Comparison of ENCODE assay signal across 8 mouse cellular contexts in the genomic region with DNA sequence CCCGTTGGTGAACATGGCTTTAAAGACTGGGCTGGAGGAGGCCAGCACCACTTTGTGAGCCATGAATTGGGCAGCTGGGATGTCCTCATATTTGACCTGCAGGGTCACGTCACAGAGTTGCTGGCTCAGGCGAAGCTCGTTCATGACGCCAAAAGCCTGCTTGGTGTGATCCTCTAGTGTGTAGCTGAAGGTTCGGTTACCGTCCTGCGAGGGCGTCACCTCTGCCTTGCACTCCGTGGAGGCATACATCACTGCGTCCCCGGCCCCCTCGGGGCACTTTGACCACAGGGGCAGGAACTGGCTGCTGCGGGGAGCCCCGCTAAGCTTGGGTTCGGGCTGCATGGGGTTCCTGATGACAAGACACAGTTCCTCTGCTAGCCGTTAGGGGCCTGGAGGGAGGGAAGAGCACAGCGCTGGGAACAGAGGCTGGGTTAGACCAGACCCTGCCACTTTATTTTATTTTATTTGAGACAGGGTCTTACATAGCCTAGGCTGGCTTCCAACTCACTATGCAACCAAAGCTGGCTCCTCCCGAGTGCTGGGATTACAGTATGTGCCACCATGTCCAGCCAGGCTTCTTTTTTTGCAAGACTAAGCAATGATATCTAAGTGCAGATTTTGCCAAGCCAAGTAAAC. TPM values are rescaled to one million over a fixed set of nuclear protein-coding genes. Genes with fewer than 3 reads are reported as not detected.
DNase-seq lines count a peak whose midpoint lies in the region; ATAC-seq and TF ChIP-seq lines count a peak whose summit lies in the region.

No protein-coding gene starts in this region.

- TF ChIP-seq POLR2A in kidney, adult 2 months (IDR thresholded peaks at IDR 0.05; ENCODE audit: low read depth, low read length) = no peak

- no peak for TF ChIP-seq EP300 in liver, embryonic 14.5 days (IDR thresholded peaks at IDR 0.05; ENCODE audit: low read depth)

- peak overlapping the region; percentile 70 for H3K4me2 ChIP-seq in embryonic facial prominence, embryonic 11.5 days (ENCODE audit: low read depth, low read length)
- peak overlapping the region; percentile 96 for H3K4me2 ChIP-seq in liver, embryonic 14.5 days (ENCODE audit: low read depth)
- H3K4me2 ChIP-seq in neural tube, embryonic 15.5 days = peak overlapping the region; percentile 64

- no peaks in the 10 kb centered on the region; the same call in 1 of the 2 replicates for H3K36me3 ChIP-seq in kidney, adult 2 months (ENCODE audit: control insufficient read depth, insufficient read depth, low read length)
- peaks cover 2% of the 10 kb centered on the region; the same call in 1 of the 2 replicates for H3K36me3 ChIP-seq in embryonic facial prominence, embryonic 11.5 days (replicated peaks; ENCODE audit: control insufficient read depth, insufficient read depth, low read depth, low read length)
- H3K36me3 ChIP-seq in hindbrain, embryonic 10.5 days = peaks cover 42% of the 10 kb centered on the region
- H3K36me3 ChIP-seq in liver, embryonic 14.5 days (replicated peaks; ENCODE audit: control insufficient read depth, insufficient read depth, low read depth) = peaks cover 20% of the 10 kb centered on the region
- H3K36me3 ChIP-seq in neural tube, embryonic 15.5 days = peaks cover 19% of the 10 kb centered on the region

- peak; percentile 28 for DNase-seq in kidney, adult 2 months
- no peak for DNase-seq in kidney, adult 9 months
- DNase-seq in T-cell, adult 2 months (ENCODE audit: low spot score) = peak; percentile 41
- peak; percentile 59 for DNase-seq in embryonic facial prominence, embryonic 11.5 days (ENCODE audit: low spot score)
- peak; percentile 57 for DNase-seq in hindbrain, embryonic 10.5 days (ENCODE audit: low spot score)
- DNase-seq in liver, embryonic 14.5 days (ENCODE audit: low read depth in 3 of 3, low spot score in 3 of 3) = no peak
- DNase-seq in left cerebral cortex, adult 8-10 months (ENCODE audit: low spot score in 2 of 2) = no peak

- peak overlapping the region; percentile 98 for H3K9ac ChIP-seq in embryonic facial prominence, embryonic 11.5 days (replicated peaks; ENCODE audit: low read length)
- H3K9ac ChIP-seq in liver, embryonic 14.5 days (replicated peaks) = peak overlapping the region; percentile 93
- peak overlapping the region; percentile 92 for H3K9ac ChIP-seq in neural tube, embryonic 15.5 days (replicated peaks)

- TF ChIP-seq CTCF in kidney, adult 2 months (conservative IDR thresholded peaks at IDR 0.05; ENCODE audit: insufficient read depth, insufficient read length, low read depth, low read length) = peak; percentile 26; the same call in 1 of the 2 replicates
- peak; percentile 66 for TF ChIP-seq CTCF in liver, embryonic 14.5 days (IDR thresholded peaks at IDR 0.05; ENCODE audit: low read depth)

- 9% methylated on average over 19 of the region's 19 CpGs for WGBS in kidney, adult 2 months
- 15% methylated on average over 19 of the region's 19 CpGs for WGBS in embryonic facial prominence, embryonic 11.5 days
- WGBS in hindbrain, embryonic 10.5 days = 19% methylated on average over 19 of the region's 19 CpGs
- 15% methylated on average over 19 of the region's 19 CpGs for WGBS in liver, embryonic 14.5 days (ENCODE audit: insufficient replicate concordance)
- 23% methylated on average over 19 of the region's 19 CpGs for WGBS in neural tube, embryonic 15.5 days

- H3K27me3 ChIP-seq in kidney, adult 2 months (replicated peaks; ENCODE audit: control insufficient read depth, insufficient read depth, low read length) = no peaks in the 10 kb centered on the region
- H3K27me3 ChIP-seq in embryonic facial prominence, embryonic 11.5 days (ENCODE audit: control insufficient read depth, insufficient read depth, low read length) = 0 out of 2 replicates have a peak, but pooled peaks cover 3% of the 10 kb centered on the region
- H3K27me3 ChIP-seq in hindbrain, embryonic 10.5 days (ENCODE audit: insufficient read depth, poor library complexity, severe bottlenecking) = peaks cover 35% of the 10 kb centered on the region
- H3K27me3 ChIP-seq in liver, embryonic 14.5 days (ENCODE audit: control insufficient read depth, insufficient read depth, low read length) = peaks cover 8% of the 10 kb centered on the region
- H3K27me3 ChIP-seq in neural tube, embryonic 15.5 days (replicated peaks) = peaks cover 4% of the 10 kb centered on the region; the same call in 1 of the 2 replicates

- H3K27ac ChIP-seq in kidney, adult 2 months (ENCODE audit: insufficient read depth, low read depth, low read length) = peak overlapping the region; percentile 93
- H3K27ac ChIP-seq in embryonic facial prominence, embryonic 11.5 days (replicated peaks; ENCODE audit: low read depth, low read length) = peak overlapping the region; percentile 81; the same call in 1 of the 2 replicates
- H3K27ac ChIP-seq in hindbrain, embryonic 10.5 days = peak overlapping the region; percentile 98
- peak overlapping the region; percentile 80 for H3K27ac ChIP-seq in liver, embryonic 14.5 days
- peak overlapping the region; percentile 93 for H3K27ac ChIP-seq in neural tube, embryonic 15.5 days (replicated peaks)

- H3K9me3 ChIP-seq in embryonic facial prominence, embryonic 11.5 days (replicated peaks; ENCODE audit: control insufficient read depth, low read length) = no peaks in the 10 kb centered on the region
- H3K9me3 ChIP-seq in hindbrain, embryonic 10.5 days = 0 out of 2 replicates have a peak, but pooled peaks cover under 1% of the 10 kb centered on the region
- H3K9me3 ChIP-seq in liver, embryonic 14.5 days (ENCODE audit: control insufficient read depth, low read length) = no peaks in the 10 kb centered on the region
- H3K9me3 ChIP-seq in neural tube, embryonic 15.5 days (replicated peaks) = no peaks in the 10 kb centered on the region

- H3K4me1 ChIP-seq in kidney, adult 2 months (ENCODE audit: control insufficient read depth, insufficient read depth, low read length) = peaks cover 18% of the 10 kb centered on the region
- peaks cover 7% of the 10 kb centered on the region; the same call in 1 of the 2 replicates for H3K4me1 ChIP-seq in embryonic facial prominence, embryonic 11.5 days (ENCODE audit: control insufficient read depth, insufficient read depth, low read length)
- peaks cover 30% of the 10 kb centered on the region for H3K4me1 ChIP-seq in hindbrain, embryonic 10.5 days (replicated peaks)
- peaks cover 12 to 18% of the 10 kb centered on the region in 2 experiments for H3K4me1 ChIP-seq in liver, embryonic 14.5 days (replicated peaks; ENCODE audit: control insufficient read depth in 2 of 2, insufficient read depth in 2 of 2, low read length in 1 of 2)
- H3K4me1 ChIP-seq in neural tube, embryonic 15.5 days = peaks cover 47% of the 10 kb centered on the region

- ATAC-seq in embryonic facial prominence, embryonic 11.5 days (replicated peaks; ENCODE audit: insufficient number of reproducible peaks, low FRiP score, low TSS enrichment, low read depth) = 0 out of 2 replicates have a peak, but pooled peaks have one; percentile 11
- ATAC-seq in liver, embryonic 14.5 days (ENCODE audit: insufficient read depth) = no peak
- ATAC-seq in neural tube, embryonic 15.5 days (ENCODE audit: low FRiP score) = 0 out of 2 replicates have a peak, but pooled peaks have one; percentile 24

- H3K4me3 ChIP-seq in kidney, adult 2 months (ENCODE audit: insufficient read depth, low read depth, low read length) = peak overlapping the region; percentile 91
- peak overlapping the region; percentile 94 for H3K4me3 ChIP-seq in embryonic facial prominence, embryonic 11.5 days (ENCODE audit: low read depth, low read length)
- peak overlapping the region; percentile 82 for H3K4me3 ChIP-seq in hindbrain, embryonic 10.5 days
- H3K4me3 ChIP-seq in liver, embryonic 14.5 days (ENCODE audit: insufficient read depth in 1 of 2, low read depth in 2 of 2, low read length in 2 of 2) = peak overlapping the region; percentile 82 to 96
- peak overlapping the region; percentile 89 for H3K4me3 ChIP-seq in neural tube, embryonic 15.5 days (replicated peaks)

RNA-seq across cellular contexts. Expression of gene Keap1, which starts 1.7 kb away (rescaled TPM):
- 42.8 and 52.4 TPM in 2 replicates for polyA plus RNA-seq in kidney, adult 2 months (2012; rRNA removed)
- 23.2 and 27.1 TPM in 2 replicates for polyA plus RNA-seq in embryonic facial prominence, embryonic 11.5 days (2014; fragmentation: Nextera tagmentation; extraction: Ambion mirVana)
- 46.5 and 50.0 TPM in 2 replicates for polyA plus RNA-seq in hindbrain, embryonic 10.5 days (2016; fragmentation: Nextera tagmentation; extraction: Ambion mirVana)
- 15.1 and 15.8 TPM in 2 replicates for polyA plus RNA-seq in liver, embryonic 14.5 days (2012; rRNA removed)
- polyA plus RNA-seq in liver, embryonic 14.5 days (2014; fragmentation: Nextera tagmentation; extraction: Ambion mirVana) = 15.6 and 16.4 TPM in 2 replicates
- 70.1 and 72.0 TPM in 2 replicates for polyA plus RNA-seq in neural tube, embryonic 15.5 days (2015; fragmentation: Nextera tagmentation; extraction: Ambion mirVana)
- 10 to 100 TPM; 57.8 to 68.8 (median 59.9) TPM for total RNA-seq in left cerebral cortex, adult 8-10 months (2022)

RNA-seq across cellular contexts. Expression of gene S1pr5, which starts 10.8 kb away (rescaled TPM):
- polyA plus RNA-seq in kidney, adult 2 months (2012; rRNA removed) = 0.38 and 0.39 TPM in 2 replicates
- polyA plus RNA-seq in embryonic facial prominence, embryonic 11.5 days (2014; fragmentation: Nextera tagmentation; extraction: Ambion mirVana) = 0.08 and 0.21 TPM in 2 replicates
- polyA plus RNA-seq in hindbrain, embryonic 10.5 days (2016; fragmentation: Nextera tagmentation; extraction: Ambion mirVana) = 0.20 and 0.35 TPM in 2 replicates
- polyA plus RNA-seq in liver, embryonic 14.5 days (2012; rRNA removed) = 0.06 TPM in 2 replicates
- 0.09 and 0.10 TPM in 2 replicates for polyA plus RNA-seq in liver, embryonic 14.5 days (2014; fragmentation: Nextera tagmentation; extraction: Ambion mirVana)
- 5.8 and 6.7 TPM in 2 replicates for polyA plus RNA-seq in neural tube, embryonic 15.5 days (2015; fragmentation: Nextera tagmentation; extraction: Ambion mirVana)
- 10 to 100 TPM; 14.8 to 20.5 (median 16.8) TPM for total RNA-seq in left cerebral cortex, adult 8-10 months (2022)

RNA-seq across cellular contexts. Expression of gene Atg4d, which starts 27.6 kb away (rescaled TPM):
- 67.0 and 71.9 TPM in 2 replicates for polyA plus RNA-seq in kidney, adult 2 months (2012; rRNA removed)
- 28.5 and 31.1 TPM in 2 replicates for polyA plus RNA-seq in embryonic facial prominence, embryonic 11.5 days (2014; fragmentation: Nextera tagmentation; extraction: Ambion mirVana)
- 52.3 and 59.4 TPM in 2 replicates for polyA plus RNA-seq in hindbrain, embryonic 10.5 days (2016; fragmentation: Nextera tagmentation; extraction: Ambion mirVana)
- polyA plus RNA-seq in liver, embryonic 14.5 days (2012; rRNA removed) = 21.5 and 38.9 TPM in 2 replicates
- 69.3 and 78.1 TPM in 2 replicates for polyA plus RNA-seq in liver, embryonic 14.5 days (2014; fragmentation: Nextera tagmentation; extraction: Ambion mirVana)
- polyA plus RNA-seq in neural tube, embryonic 15.5 days (2015; fragmentation: Nextera tagmentation; extraction: Ambion mirVana) = 50.0 and 52.4 TPM in 2 replicates
- total RNA-seq in left cerebral cortex, adult 8-10 months (2022) = 10 to 100 TPM; 35.3 to 48.7 (median 39.7) TPM

RNA-seq across cellular contexts. Expression of gene Kri1, which starts 50.3 kb away (rescaled TPM):
- polyA plus RNA-seq in kidney, adult 2 months (2012; rRNA removed) = 14.2 and 15.9 TPM in 2 replicates
- 11.4 and 13.3 TPM in 2 replicates for polyA plus RNA-seq in embryonic facial prominence, embryonic 11.5 days (2014; fragmentation: Nextera tagmentation; extraction: Ambion mirVana)
- polyA plus RNA-seq in hindbrain, embryonic 10.5 days (2016; fragmentation: Nextera tagmentation; extraction: Ambion mirVana) = 17.6 and 19.4 TPM in 2 replicates
- 14.4 and 21.9 TPM in 2 replicates for polyA plus RNA-seq in liver, embryonic 14.5 days (2012; rRNA removed)
- polyA plus RNA-seq in liver, embryonic 14.5 days (2014; fragmentation: Nextera tagmentation; extraction: Ambion mirVana) = 3.9 and 5.0 TPM in 2 replicates
- 15.2 and 18.7 TPM in 2 replicates for polyA plus RNA-seq in neural tube, embryonic 15.5 days (2015; fragmentation: Nextera tagmentation; extraction: Ambion mirVana)
- total RNA-seq in left cerebral cortex, adult 8-10 months (2022) = 10 to 100 TPM; 33.5 to 43.4 (median 39.4) TPM

RNA-seq across cellular contexts. Expression of gene Cdkn2d, which starts 53.7 kb away (rescaled TPM):
- polyA plus RNA-seq in kidney, adult 2 months (2012; rRNA removed) = 20.2 and 24.1 TPM in 2 replicates
- polyA plus RNA-seq in embryonic facial prominence, embryonic 11.5 days (2014; fragmentation: Nextera tagmentation; extraction: Ambion mirVana) = 51.3 and 55.0 TPM in 2 replicates
- polyA plus RNA-seq in hindbrain, embryonic 10.5 days (2016; fragmentation: Nextera tagmentation; extraction: Ambion mirVana) = 58.4 and 73.5 TPM in 2 replicates
- 70.5 and 74.4 TPM in 2 replicates for polyA plus RNA-seq in liver, embryonic 14.5 days (2012; rRNA removed)
- polyA plus RNA-seq in liver, embryonic 14.5 days (2014; fragmentation: Nextera tagmentation; extraction: Ambion mirVana) = 116 and 119 TPM in 2 replicates
- polyA plus RNA-seq in neural tube, embryonic 15.5 days (2015; fragmentation: Nextera tagmentation; extraction: Ambion mirVana) = 120 and 129 TPM in 2 replicates
- total RNA-seq in left cerebral cortex, adult 8-10 months (2022) = 10 to 100 TPM; 53.5 to 63.9 (median 58.8) TPM

Comparison
In these comparisons a context has a peak if more than half of its experiments do, and no peak if none do; other contexts are left out.
1. DNase-seq: peak in kidney, adult 2 months (single experiment), T-cell, adult 2 months (single experiment), embryonic facial prominence, embryonic 11.5 days (single experiment) and hindbrain, embryonic 10.5 days (single experiment); none in kidney, adult 9 months (single experiment), liver, embryonic 14.5 days (0 of 3) and left cerebral cortex, adult 8-10 months (0 of 2).
2. Peak in every context shown above with its lines, with median percentiles within 50 percentile points of each other: H3K27ac ChIP-seq, H3K4me3 ChIP-seq, H3K4me2 ChIP-seq and H3K9ac ChIP-seq.